Mouse (Mus musculus) activated CD4-positive, CD25-positive, alpha-beta regulatory T cell (primary cell): ENCODE measurements around the gene Acsm5. TPM values are rescaled to one million over a fixed set of nuclear protein-coding genes. Genes with fewer than 3 reads are reported as not detected.

Source experiments
- polyA plus RNA-seq, 2 experiments: library from polyadenylated mRNA; unstranded; fragments of 100-300 nt; shearing (Covaris generic); gene quantifications; one replicate each; pipeline ENCODE4 v1.2.1; 2017

Gene Acsm5
- under 1 TPM in 1 of 2 experiments, not detected in 1; 0.37 TPM for polyA plus RNA-seq

DNA sequence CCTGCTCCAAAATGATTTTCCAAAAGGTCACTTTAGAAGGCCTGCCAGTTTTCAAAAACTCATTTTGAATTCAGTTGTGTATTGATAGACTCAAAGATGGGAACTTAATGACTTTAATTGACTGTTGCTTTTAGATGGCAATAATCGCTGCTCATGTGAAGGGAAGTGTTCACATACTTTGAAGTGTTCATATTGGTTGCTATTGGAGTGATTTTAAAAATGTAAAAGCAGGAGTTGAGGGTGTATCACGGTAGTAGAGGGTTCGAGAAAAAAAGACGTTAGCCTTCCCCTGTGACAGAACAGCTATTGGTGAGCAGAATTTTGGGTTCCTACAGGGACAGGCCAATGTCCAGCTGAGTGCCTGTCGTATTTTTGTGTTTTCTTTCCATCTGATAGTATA lies at the start of gene Acsm5:
TSS of gene Acsm5 (plus strand) at position 301 of the 400 bp plus-strand sequence.

DNA sequence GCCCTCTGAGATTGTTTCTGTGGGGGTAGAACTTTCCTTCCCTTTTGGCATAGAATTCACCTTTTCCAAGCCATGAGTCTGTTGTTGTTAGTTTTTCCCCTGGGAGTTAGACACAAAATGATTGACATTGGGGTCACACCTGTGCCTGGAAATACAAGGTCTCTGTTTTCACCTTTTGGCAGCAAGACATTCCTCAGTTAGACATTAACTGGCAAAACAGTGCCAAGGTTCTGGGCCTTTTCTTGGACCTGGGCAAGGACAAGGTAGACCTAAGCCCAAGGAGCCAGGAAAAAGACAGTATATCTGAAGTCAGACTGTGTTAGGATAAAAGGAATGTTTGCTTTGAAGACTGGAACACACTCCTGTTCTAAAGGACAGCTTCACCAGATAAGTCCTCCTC lies 40.0 kb upstream of the Acsm5 start, which contains the start of gene Umod:
TSS of gene Umod (minus strand) at position 27 of the 400 bp plus-strand sequence.

DNA sequence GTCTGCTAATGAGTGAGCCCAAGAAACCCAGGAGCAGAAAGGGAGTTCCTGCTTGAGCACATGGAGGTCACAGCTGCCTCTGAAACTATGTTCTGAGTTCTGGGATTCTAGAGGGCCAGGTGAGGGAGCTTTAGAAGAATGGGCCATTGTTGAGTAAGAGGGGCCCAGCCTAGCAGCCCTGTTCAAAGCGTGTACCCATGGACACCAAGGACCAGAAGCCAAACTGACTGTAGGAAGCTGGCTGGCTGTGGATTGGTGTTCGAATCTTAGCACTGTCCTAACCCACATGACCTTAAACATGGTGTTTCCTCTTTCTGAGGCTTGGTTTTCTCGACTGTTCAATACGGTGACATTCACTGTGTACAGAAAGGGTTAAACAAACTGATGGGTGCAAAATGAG lies 4.1 kb downstream of the Acsm5 start, which contains the start of gene Pdilt:
TSS of gene Pdilt (minus strand) at position 101 of the 400 bp plus-strand sequence.

GRCm38 (mm10) chr7:119554040-119554439 lies 34.8 kb downstream of the Acsm5 start, which contains the start of gene Acsm2:
TSS of gene Acsm2 (plus strand) at chr7:119554340.

Other genes with a start within 250 kb of the Acsm5 start
- gene Gp2, start 60.2 kb upstream of the Acsm5 start, polyA plus RNA-seq, result under 1 TPM in 1 of 2 experiments, not detected in 1; 0.15 TPM
- not detected for gene Umod, start 40.2 kb upstream of the Acsm5 start, polyA plus RNA-seq
- gene Pdilt, start 4.0 kb downstream of the Acsm5 start, polyA plus RNA-seq, result under 1 TPM in 1 of 2 experiments, not detected in 1; 0.07 TPM
- under 1 TPM; 0.04 to 0.06 TPM for gene Acsm2, start 34.9 kb downstream of the Acsm5 start, polyA plus RNA-seq
- not detected for gene Acsm1, start 87.6 kb downstream of the Acsm5 start, polyA plus RNA-seq
- gene Acsm4, start 170.6 kb downstream of the Acsm5 start, polyA plus RNA-seq, result under 1 TPM in 1 of 2 experiments, not detected in 1; 0.14 TPM
- gene Thumpd1, start 201.3 kb downstream of the Acsm5 start, polyA plus RNA-seq, result 10 to 100 TPM; 56.8 to 85.4 TPM
- gene Acsm3, start 241.5 kb downstream of the Acsm5 start, polyA plus RNA-seq, result under 1 TPM in 1 of 2 experiments, not detected in 1; 0.16 TPM